Mouse (Mus musculus) urinary bladder, adult 18-20 months (tissue): ENCODE data around the gene Gm21488.
"Not testable (repeated sequence)": the region's sequence is repeated elsewhere in the genome, so short reads cannot be mapped to it uniquely, and the experiment has no call there.

ENCODE experiments used
- DNase-seq, 2 experiments: peaks; one replicate each; pipeline ENCODE4 v3.0.0; 2022; ENCODE audit warnings: low spot score in 2 of 2, mixed read lengths in 2 of 2

Gm21488 gene

GRCm38 (mm10) chrY:27521820-27522219, at the start of gene Gm21488:
Gene Gm21488, minus strand, starts transcription at chrY:27521920.
- DNase-seq, result not testable (repeated sequence)
